Mouse (Mus musculus): ENCODE measurements around the gene Sh3bp5. TPM values are rescaled to one million over a fixed set of nuclear protein-coding genes. Genes with fewer than 3 reads are reported as not detected.

Sh3bp5 gene
- polyA plus RNA-seq, 1 experiment from 2014 or later, result 39.0 TPM

DNA sequence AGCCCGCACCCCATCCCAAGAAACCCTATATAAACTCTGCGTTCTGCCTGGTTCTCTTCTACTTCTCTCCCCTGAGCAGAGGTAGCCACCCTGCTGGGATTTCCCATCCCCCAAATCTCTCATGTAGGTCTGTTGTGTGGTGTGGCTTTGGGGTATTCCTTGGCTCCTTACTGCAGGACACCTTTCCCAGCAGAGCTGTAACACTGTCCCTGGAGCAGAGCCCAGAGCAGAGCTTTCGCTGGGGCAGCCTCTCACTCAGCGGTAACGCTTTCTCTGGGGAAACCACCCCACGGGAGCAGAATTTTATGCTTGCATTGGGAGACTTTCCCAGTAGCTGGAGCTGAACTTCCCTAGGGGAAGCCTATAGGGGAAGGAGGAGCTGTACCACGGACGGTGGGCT is 53.6 kb downstream of the Sh3bp5 start:
- H3K9me3 ChIP-seq (ENCODE audit: low read length), result no peaks in the 10 kb centered on the region
- no peak for ATAC-seq (ENCODE audit: low FRiP score, low TSS enrichment)
- H3K27ac ChIP-seq (ENCODE audit: low read length), result no peak overlapping the region
- peaks cover 24% of the 10 kb centered on the region for H3K4me1 ChIP-seq (ENCODE audit: insufficient read depth, low read length)
- H3K4me2 ChIP-seq (replicated peaks; ENCODE audit: low read depth, low read length), result no peak overlapping the region
- no peak overlapping the region for H3K9ac ChIP-seq (replicated peaks; ENCODE audit: low read length)
- WGBS, result 83% methylated on average over 8 of the region's 8 CpGs
- H3K27me3 ChIP-seq (ENCODE audit: insufficient read depth, low read length), result no peaks in the 10 kb centered on the region
- peaks cover 12% of the 10 kb centered on the region for H3K36me3 ChIP-seq (ENCODE audit: insufficient read depth, low read length)
- H3K4me3 ChIP-seq (ENCODE audit: low read length), result no peak overlapping the region

DNA sequence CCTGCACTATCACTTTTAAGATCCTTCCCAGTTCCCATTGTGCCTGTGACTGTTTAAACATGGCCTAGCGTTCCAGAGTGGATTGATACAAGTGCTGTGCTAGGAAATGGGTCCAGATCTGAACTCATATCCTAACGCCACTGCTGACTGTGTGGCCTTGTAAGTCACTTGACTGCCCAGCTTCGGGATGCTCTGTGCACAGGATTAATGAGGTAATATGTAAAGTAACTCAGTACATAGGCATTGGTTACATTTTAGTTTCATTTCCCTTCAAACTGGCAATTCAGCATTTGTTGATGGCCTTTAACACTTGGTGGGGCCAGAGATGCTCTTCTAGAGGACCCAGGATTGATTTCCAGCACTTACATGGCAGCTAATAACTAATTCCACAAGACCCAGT is 59.5 kb downstream of the Sh3bp5 start:
- 89% methylated on average over 3 of the region's 3 CpGs for WGBS
- H3K4me1 ChIP-seq (ENCODE audit: insufficient read depth, low read length), result no peaks in the 10 kb centered on the region
- H3K27me3 ChIP-seq (ENCODE audit: insufficient read depth, low read length), result no peaks in the 10 kb centered on the region

DNA sequence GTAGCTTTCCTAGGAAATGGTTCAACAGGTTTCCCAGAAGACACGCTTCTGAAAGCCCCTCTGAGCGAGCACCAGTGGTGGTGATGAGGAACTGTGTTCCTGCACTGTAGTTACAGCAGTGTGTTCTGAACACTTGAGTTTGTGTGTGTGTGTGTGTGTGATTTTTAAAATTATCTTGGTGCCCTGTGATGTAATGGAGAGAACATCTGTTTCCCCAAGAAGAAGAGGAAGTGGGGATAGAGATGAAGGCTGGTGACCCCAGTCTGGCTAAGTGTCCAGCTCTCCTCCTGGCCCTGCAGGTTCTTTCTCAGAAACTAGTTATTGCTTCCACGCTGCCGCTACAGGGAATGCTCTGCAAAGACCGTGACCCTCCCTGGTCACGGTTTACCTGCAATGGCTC is 61.5 kb downstream of the Sh3bp5 start:
- Histone ChIP-seq H3K27me3 (ENCODE audit: insufficient read depth, low read length) (no peaks in the 10 kb centered on the region), H3K4me3 (ENCODE audit: low read length) (no peak overlapping the region), H3K9me3 (ENCODE audit: low read length) (no peaks in the 10 kb centered on the region), H3K27ac (ENCODE audit: low read length) (no peak overlapping the region), H3K9ac (replicated peaks; ENCODE audit: low read length) (no peak overlapping the region), H3K4me1 (ENCODE audit: insufficient read depth, low read length) (no peaks in the 10 kb centered on the region), H3K4me2 (replicated peaks; ENCODE audit: low read depth, low read length) (no peak overlapping the region), H3K36me3 (ENCODE audit: insufficient read depth, low read length) (peaks cover 52% of the 10 kb centered on the region)
- no peak for ATAC-seq (ENCODE audit: low FRiP score, low TSS enrichment)
- WGBS, result 90% methylated on average over 6 of the region's 6 CpGs

More for the DNA sequence above, 59.5 kb downstream of the Sh3bp5 start:
- Histone ChIP-seq H3K4me2 (replicated peaks; ENCODE audit: low read depth, low read length) (no peak overlapping the region), H3K4me3 (ENCODE audit: low read length) (no peak overlapping the region), H3K36me3 (ENCODE audit: insufficient read depth, low read length) (peaks cover 40% of the 10 kb centered on the region), H3K27ac (ENCODE audit: low read length) (no peak overlapping the region), H3K9ac (replicated peaks; ENCODE audit: low read length) (no peak overlapping the region), H3K9me3 (ENCODE audit: low read length) (no peaks in the 10 kb centered on the region)
- ATAC-seq (ENCODE audit: low FRiP score, low TSS enrichment), result no peak

- no peak for ATAC-seq (ENCODE audit: low FRiP score, low TSS enrichment)
These were observed 66.5 kb downstream of the Sh3bp5 start for GRCm38 (mm10) chr14:31369377-31369776.

DNA sequence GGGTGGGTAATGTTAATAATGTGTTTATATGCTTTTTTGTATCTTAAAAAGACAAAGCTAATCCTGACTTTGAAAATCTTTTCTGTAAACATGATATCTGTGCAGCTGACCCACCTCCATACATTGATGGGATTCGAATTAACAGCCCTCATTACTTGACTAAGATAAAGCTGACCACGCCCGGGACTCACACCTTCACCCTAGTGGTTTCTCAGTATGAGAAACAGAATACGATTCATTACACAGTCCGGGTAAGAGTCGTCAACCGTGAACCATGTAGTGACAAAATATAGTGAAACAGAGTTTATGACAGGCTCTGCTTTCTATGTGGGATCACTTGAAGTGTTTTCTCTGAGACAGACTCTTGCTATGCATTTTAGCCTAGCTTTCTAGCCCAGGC is 67.9 kb downstream of the Sh3bp5 start:
- Histone ChIP-seq H3K4me1 (ENCODE audit: insufficient read depth, low read length) (no peaks in the 10 kb centered on the region), H3K4me2 (replicated peaks; ENCODE audit: low read depth, low read length) (no peak overlapping the region), H3K27ac (ENCODE audit: low read length) (no peak overlapping the region), H3K9ac (replicated peaks; ENCODE audit: low read length) (no peak overlapping the region), H3K4me3 (ENCODE audit: low read length) (no peak overlapping the region), H3K9me3 (ENCODE audit: low read length) (no peaks in the 10 kb centered on the region), H3K27me3 (ENCODE audit: insufficient read depth, low read length) (no peaks in the 10 kb centered on the region), H3K36me3 (ENCODE audit: insufficient read depth, low read length) (peaks cover 57% of the 10 kb centered on the region)
- no peak for ATAC-seq (ENCODE audit: low FRiP score, low TSS enrichment)
- 88% methylated on average over 7 of the region's 7 CpGs for WGBS

More at GRCm38 (mm10) chr14:31369377-31369776, 66.5 kb downstream of the Sh3bp5 start:
- no peak overlapping the region for H3K27ac ChIP-seq (ENCODE audit: low read length)
- H3K4me2 ChIP-seq (replicated peaks; ENCODE audit: low read depth, low read length), result no peak overlapping the region
- no peaks in the 10 kb centered on the region for H3K4me1 ChIP-seq (ENCODE audit: insufficient read depth, low read length)
- WGBS, result 85% methylated on average over 3 of the region's 3 CpGs
- peaks cover 52% of the 10 kb centered on the region for H3K36me3 ChIP-seq (ENCODE audit: insufficient read depth, low read length)
- no peaks in the 10 kb centered on the region for H3K27me3 ChIP-seq (ENCODE audit: insufficient read depth, low read length)
- H3K9me3 ChIP-seq (ENCODE audit: low read length), result no peaks in the 10 kb centered on the region
- no peak overlapping the region for H3K9ac ChIP-seq (replicated peaks; ENCODE audit: low read length)
- no peak overlapping the region for H3K4me3 ChIP-seq (ENCODE audit: low read length)

DNA sequence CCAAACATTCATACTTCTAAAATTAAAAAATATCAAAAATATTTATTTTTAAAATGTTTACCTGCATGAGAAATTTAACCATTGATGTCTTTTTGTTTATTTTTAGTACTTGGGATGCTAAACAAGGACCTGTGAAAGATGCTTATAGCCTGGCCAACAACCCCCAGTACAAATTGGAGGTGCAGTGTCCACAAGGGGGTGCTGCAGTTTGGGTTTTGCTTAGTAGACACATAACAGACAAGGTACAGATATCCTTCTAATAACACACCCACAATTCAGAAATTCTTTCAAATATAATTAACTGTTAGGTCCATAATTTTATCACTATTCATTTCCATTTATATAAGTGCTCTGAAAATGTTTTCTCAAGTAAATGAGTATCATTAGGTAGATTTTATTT is 70.5 kb downstream of the Sh3bp5 start:
- no peak for ATAC-seq (ENCODE audit: low FRiP score, low TSS enrichment)
- Histone ChIP-seq H3K9ac (replicated peaks; ENCODE audit: low read length) (no peak overlapping the region), H3K27me3 (ENCODE audit: insufficient read depth, low read length) (no peaks in the 10 kb centered on the region), H3K36me3 (ENCODE audit: insufficient read depth, low read length) (peaks cover 52% of the 10 kb centered on the region), H3K9me3 (ENCODE audit: low read length) (no peaks in the 10 kb centered on the region), H3K4me1 (ENCODE audit: insufficient read depth, low read length) (no peaks in the 10 kb centered on the region), H3K4me3 (ENCODE audit: low read length) (no peak overlapping the region), H3K4me2 (replicated peaks; ENCODE audit: low read depth, low read length) (no peak overlapping the region), H3K27ac (ENCODE audit: low read length) (no peak overlapping the region)

GRCm38 (mm10) chr14:31364589-31364988 is 71.3 kb downstream of the Sh3bp5 start:
- peaks cover 49% of the 10 kb centered on the region for H3K36me3 ChIP-seq (ENCODE audit: insufficient read depth, low read length)
- H3K27ac ChIP-seq (ENCODE audit: low read length), result no peak overlapping the region
- no peak for ATAC-seq (ENCODE audit: low FRiP score, low TSS enrichment)
- no peak overlapping the region for H3K9ac ChIP-seq (replicated peaks; ENCODE audit: low read length)
- no peak overlapping the region for H3K4me2 ChIP-seq (replicated peaks; ENCODE audit: low read depth, low read length)
- H3K4me3 ChIP-seq (ENCODE audit: low read length), result no peak overlapping the region
- WGBS, result 93% methylated on average over 4 of the region's 4 CpGs
- no peaks in the 10 kb centered on the region for H3K4me1 ChIP-seq (ENCODE audit: insufficient read depth, low read length)
- no peaks in the 10 kb centered on the region for H3K9me3 ChIP-seq (ENCODE audit: low read length)
- no peaks in the 10 kb centered on the region for H3K27me3 ChIP-seq (ENCODE audit: insufficient read depth, low read length)

- Histone ChIP-seq H3K4me2 (replicated peaks; ENCODE audit: low read depth, low read length) (no peak overlapping the region), H3K27me3 (ENCODE audit: insufficient read depth, low read length) (no peaks in the 10 kb centered on the region), H3K9ac (replicated peaks; ENCODE audit: low read length) (no peak overlapping the region), H3K9me3 (ENCODE audit: low read length) (no peaks in the 10 kb centered on the region), H3K27ac (ENCODE audit: low read length) (no peak overlapping the region), H3K36me3 (ENCODE audit: insufficient read depth, low read length) (peaks cover 39% of the 10 kb centered on the region), H3K4me3 (ENCODE audit: low read length) (no peak overlapping the region), H3K4me1 (ENCODE audit: insufficient read depth, low read length) (no peaks in the 10 kb centered on the region)
- 88% methylated on average over 2 of the region's 2 CpGs for WGBS
- ATAC-seq (ENCODE audit: low FRiP score, low TSS enrichment), result no peak
These were observed 73.6 kb downstream of the Sh3bp5 start for GRCm38 (mm10) chr14:31362236-31362635.

- H3K4me3 ChIP-seq (ENCODE audit: low read length), result no peak overlapping the region
- no peaks in the 10 kb centered on the region for H3K27me3 ChIP-seq (ENCODE audit: insufficient read depth, low read length)
- H3K9me3 ChIP-seq (ENCODE audit: low read length), result no peaks in the 10 kb centered on the region
- no peak overlapping the region for H3K4me2 ChIP-seq (replicated peaks; ENCODE audit: low read depth, low read length)
- no peak for ATAC-seq (ENCODE audit: low FRiP score, low TSS enrichment)
- no peak overlapping the region for H3K9ac ChIP-seq (replicated peaks; ENCODE audit: low read length)
- WGBS, result 89% methylated on average over 1 of the region's 1 CpGs
- H3K4me1 ChIP-seq (ENCODE audit: insufficient read depth, low read length), result no peaks in the 10 kb centered on the region
- H3K27ac ChIP-seq (ENCODE audit: low read length), result no peak overlapping the region
- H3K36me3 ChIP-seq (ENCODE audit: insufficient read depth, low read length), result peaks cover 29% of the 10 kb centered on the region
These were observed 90.5 kb downstream of the Sh3bp5 start for GRCm38 (mm10) chr14:31345367-31345766.

DNA sequence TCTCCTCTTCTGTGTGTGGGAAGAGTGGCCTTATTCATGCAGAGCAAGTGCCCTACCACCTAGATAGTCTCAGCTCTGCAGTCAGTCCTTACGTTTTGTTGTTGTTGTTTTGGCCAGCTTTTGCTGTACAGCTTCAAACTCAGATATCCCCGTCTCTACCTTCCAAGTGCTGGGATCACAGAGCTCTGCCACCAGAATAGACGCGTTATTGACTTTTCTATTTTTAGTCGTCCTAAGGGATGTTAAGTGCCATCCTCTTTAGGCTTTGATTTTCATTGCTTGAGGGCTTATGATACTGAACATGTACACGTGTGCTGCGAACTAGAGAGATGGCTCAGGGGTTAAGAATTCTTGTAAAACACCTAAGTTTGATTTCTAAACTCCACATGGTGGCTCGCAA is 92.6 kb downstream of the Sh3bp5 start:
- ATAC-seq (ENCODE audit: low FRiP score, low TSS enrichment), result no peak
- Histone ChIP-seq H3K4me2 (replicated peaks; ENCODE audit: low read depth, low read length) (no peak overlapping the region), H3K27ac (ENCODE audit: low read length) (no peak overlapping the region), H3K4me1 (ENCODE audit: insufficient read depth, low read length) (peaks cover 2% of the 10 kb centered on the region; the same call in 1 of the 2 replicates), H3K36me3 (ENCODE audit: insufficient read depth, low read length) (peaks cover 21% of the 10 kb centered on the region), H3K9me3 (ENCODE audit: low read length) (no peaks in the 10 kb centered on the region), H3K4me3 (ENCODE audit: low read length) (no peak overlapping the region), H3K27me3 (ENCODE audit: insufficient read depth, low read length) (no peaks in the 10 kb centered on the region), H3K9ac (replicated peaks; ENCODE audit: low read length) (no peak overlapping the region)
- 83% methylated on average over 8 of the region's 8 CpGs for WGBS

GRCm38 (mm10) chr14:31337947-31338346 is 97.9 kb downstream of the Sh3bp5 start:
- no peaks in the 10 kb centered on the region for H3K9me3 ChIP-seq (ENCODE audit: low read length)
- H3K27ac ChIP-seq (ENCODE audit: low read length), result no peak overlapping the region
- H3K4me1 ChIP-seq (ENCODE audit: insufficient read depth, low read length), result peaks cover 12% of the 10 kb centered on the region
- peak overlapping the region; percentile 73 for H3K4me2 ChIP-seq (replicated peaks; ENCODE audit: low read depth, low read length)
- H3K36me3 ChIP-seq (ENCODE audit: insufficient read depth, low read length), result peaks cover 7% of the 10 kb centered on the region
- H3K4me3 ChIP-seq (ENCODE audit: low read length), result peak overlapping the region; percentile 81
- H3K9ac ChIP-seq (replicated peaks; ENCODE audit: low read length), result 0 out of 2 replicates have a peak overlapping the region, but pooled peaks have one; percentile 6
- ATAC-seq (ENCODE audit: low FRiP score, low TSS enrichment), result no peak
- H3K27me3 ChIP-seq (ENCODE audit: insufficient read depth, low read length), result no peaks in the 10 kb centered on the region
